19 mouse cellular contexts compared by ENCODE assay signal in genomic region chr5:75079564-75079963, GRCm38 (mm10). TPM values are rescaled to one million over a fixed set of nuclear protein-coding genes. Genes with fewer than 3 reads are reported as not detected.
A peak's percentile ranks its signal among the peaks of the same experiment; 100 is the strongest.
DNase-seq lines count a peak whose midpoint lies in the region; ATAC-seq and TF ChIP-seq lines count a peak whose summit lies in the region.
"Had no signal": no experiment of that assay in that cellular context is flagged by ENCODE, and none has a peak within 500 bp of the region (broad histone marks: within the 10 kb centered on the region; RNA-seq: fewer than 3 reads in every experiment).

No protein-coding gene starts in this region.

- TF ChIP-seq POLR2A in heart, adult 2 months (IDR thresholded peaks at IDR 0.05; ENCODE audit: insufficient read depth, low read depth, low read length), result no peak

- no peak overlapping the region for H3K27ac ChIP-seq in heart, adult 2 months
- no peak overlapping the region for H3K27ac ChIP-seq in heart, embryonic 10.5 days
- H3K27ac ChIP-seq in midbrain, embryonic 11.5 days (ENCODE audit: low read depth, low read length), result no peak overlapping the region
- no peak overlapping the region for H3K27ac ChIP-seq in midbrain, embryonic 13.5 days
- H3K27ac ChIP-seq: embryonic facial prominence, embryonic 12.5 days; forebrain, embryonic 12.5 days; liver, embryonic 13.5 days; neural tube, embryonic 12.5 days had no signal

- ATAC-seq in midbrain, embryonic 11.5 days (ENCODE audit: low FRiP score), result no peak
- no peak for ATAC-seq in midbrain, embryonic 13.5 days

- no peak for TF ChIP-seq EP300 in heart, adult 2 months (IDR thresholded peaks at IDR 0.05; ENCODE audit: insufficient read depth, low read depth, low read length)

- H3K9me3 ChIP-seq in heart, embryonic 10.5 days, result no peaks in the 10 kb centered on the region
- H3K9me3 ChIP-seq in midbrain, embryonic 11.5 days (ENCODE audit: control insufficient read depth, low read length), result no peaks in the 10 kb centered on the region
- no peaks in the 10 kb centered on the region for H3K9me3 ChIP-seq in midbrain, embryonic 13.5 days
- H3K9me3 ChIP-seq: embryonic facial prominence, embryonic 12.5 days; forebrain, embryonic 12.5 days; liver, embryonic 13.5 days; neural tube, embryonic 12.5 days had no signal

- no peaks in the 10 kb centered on the region for H3K36me3 ChIP-seq in heart, adult 2 months (ENCODE audit: control insufficient read depth, insufficient read depth, low read length)
- no peaks in the 10 kb centered on the region for H3K36me3 ChIP-seq in heart, embryonic 10.5 days
- H3K36me3 ChIP-seq in midbrain, embryonic 11.5 days (ENCODE audit: control insufficient read depth, insufficient read depth, low read length), result no peaks in the 10 kb centered on the region
- H3K36me3 ChIP-seq in midbrain, embryonic 13.5 days, result no peaks in the 10 kb centered on the region
- H3K36me3 ChIP-seq: embryonic facial prominence, embryonic 12.5 days; forebrain, embryonic 12.5 days; liver, embryonic 13.5 days; neural tube, embryonic 12.5 days had no signal

- H3K9ac ChIP-seq in heart, adult 2 months (ENCODE audit: low read depth, low read length), result no peak overlapping the region
- no peak overlapping the region for H3K9ac ChIP-seq in midbrain, embryonic 11.5 days (ENCODE audit: low read length)
- H3K9ac ChIP-seq in midbrain, embryonic 13.5 days (replicated peaks), result no peak overlapping the region
- H3K9ac ChIP-seq: embryonic facial prominence, embryonic 12.5 days; forebrain, embryonic 12.5 days; liver, embryonic 13.5 days; neural tube, embryonic 12.5 days had no signal

- peak; percentile 17 for TF ChIP-seq CTCF in heart, adult 2 months (IDR thresholded peaks at IDR 0.05)

- H3K27me3 ChIP-seq in heart, adult 2 months (ENCODE audit: control insufficient read depth, insufficient read depth, low read length), result peaks cover 35% of the 10 kb centered on the region
- H3K27me3 ChIP-seq in heart, embryonic 10.5 days (ENCODE audit: insufficient read depth, poor library complexity, severe bottlenecking), result peaks cover 100% of the 10 kb centered on the region
- peaks cover 98% of the 10 kb centered on the region for H3K27me3 ChIP-seq in midbrain, embryonic 11.5 days (ENCODE audit: control insufficient read depth, insufficient read depth, low read length)
- H3K27me3 ChIP-seq in midbrain, embryonic 13.5 days, result peaks cover 99% of the 10 kb centered on the region

- 2% methylated on average over 7 of the region's 7 CpGs for WGBS in heart, adult 2 months
- WGBS in heart, embryonic 10.5 days, result under 1% methylated on average over 7 of the region's 7 CpGs
- WGBS in midbrain, embryonic 11.5 days, result 2% methylated on average over 7 of the region's 7 CpGs
- WGBS in midbrain, embryonic 13.5 days, result under 1% methylated on average over 7 of the region's 7 CpGs

- H3K79me2 ChIP-seq in heart, adult 2 months (replicated peaks; ENCODE audit: control insufficient read depth, insufficient read depth, low read length), result no peaks in the 10 kb centered on the region

- H3K4me3 ChIP-seq in heart, adult 2 months, result no peak overlapping the region
- H3K4me3 ChIP-seq in heart, embryonic 10.5 days, result no peak overlapping the region
- no peak overlapping the region for H3K4me3 ChIP-seq in midbrain, embryonic 11.5 days (ENCODE audit: low read depth, low read length)
- H3K4me3 ChIP-seq in midbrain, embryonic 13.5 days (replicated peaks), result no peak overlapping the region
- H3K4me3 ChIP-seq: embryonic facial prominence, embryonic 12.5 days; forebrain, embryonic 12.5 days; liver, embryonic 13.5 days; megakaryocyte, embryonic 14.5 days; neural tube, embryonic 12.5 days had no signal

- intact Hi-C loops in heart, adult 2 months (cut with DNase I), result no loop called here

- DNase-seq in heart, adult 2 months, result no peak
- no peak for DNase-seq in heart, embryonic 10.5 days (ENCODE audit: low spot score)
- DNase-seq in midbrain, embryonic 11.5 days (ENCODE audit: low spot score, missing footprints), result peak; percentile 92
- DNase-seq in embryo, embryonic 11 days, result peak; percentile 67
- no peak for DNase-seq in right cerebral cortex, adult 18-20 months
- no peak for DNase-seq in urinary bladder, adult 2 months (ENCODE audit: low spot score)
- no peak for DNase-seq in cerebellum, adult 18-20 months
- DNase-seq: heart, adult 18-20 months; heart, postnatal 4 days; kidney, adult 9 months; layer of hippocampus, postnatal 36 days; liver, embryonic 13.5 days had no signal

- H3K4me1 ChIP-seq in heart, adult 2 months (ENCODE audit: control insufficient read depth, insufficient read depth, low read length), result peaks cover 3% of the 10 kb centered on the region; the same call in 1 of the 2 replicates
- H3K4me1 ChIP-seq in heart, embryonic 10.5 days, result peaks cover 21% of the 10 kb centered on the region
- H3K4me1 ChIP-seq in midbrain, embryonic 11.5 days (ENCODE audit: control insufficient read depth, insufficient read depth, low read length), result peaks cover 17% of the 10 kb centered on the region
- peaks cover 34% of the 10 kb centered on the region for H3K4me1 ChIP-seq in midbrain, embryonic 13.5 days (replicated peaks)

- H3K4me2 ChIP-seq in midbrain, embryonic 11.5 days, result no peak overlapping the region
- H3K4me2 ChIP-seq in midbrain, embryonic 13.5 days (replicated peaks), result no peak overlapping the region
- H3K4me2 ChIP-seq: embryonic facial prominence, embryonic 12.5 days; forebrain, embryonic 12.5 days; liver, embryonic 13.5 days; neural tube, embryonic 12.5 days had no signal

RNA-seq across cellular contexts. Expression of gene Gsx2, which starts 4.2 kb away (rescaled TPM):
- total RNA-seq in heart, adult 2 months (2021), result not detected
- not detected in 2 replicates for polyA plus RNA-seq in heart, adult 2 months (2012; rRNA removed)
- not detected in 2 replicates for polyA plus RNA-seq in heart, embryonic 10.5 days (2016; fragmentation: Nextera tagmentation; extraction: Ambion mirVana)
- polyA plus RNA-seq in midbrain, embryonic 11.5 days (2014; fragmentation: Nextera tagmentation; extraction: Ambion mirVana), result 1.1 and 1.8 TPM in 2 replicates
- polyA plus RNA-seq in midbrain, embryonic 13.5 days (2015; fragmentation: Nextera tagmentation; extraction: Ambion mirVana), result 0.31 and 0.94 TPM in 2 replicates
- polyA plus RNA-seq in urinary bladder, adult 2 months (2012; rRNA removed), result not detected in 2 replicates
- total RNA-seq: adrenal gland, adult 18-20 months; heart, adult 18-20 months; heart, postnatal 4 days had no signal
- polyA plus RNA-seq: liver, embryonic 13.5 days; stomach, embryonic 14.5 days had no signal

RNA-seq across cellular contexts. Expression of gene Chic2, which starts 35.0 kb away (rescaled TPM):
- 10 to 100 TPM; 16.8 to 19.2 TPM for total RNA-seq in heart, adult 2 months (2021)
- polyA plus RNA-seq in heart, adult 2 months (2012; rRNA removed), result 3.7 and 8.6 TPM in 2 replicates
- 24.5 and 37.8 TPM in 2 replicates for polyA plus RNA-seq in heart, embryonic 10.5 days (2016; fragmentation: Nextera tagmentation; extraction: Ambion mirVana)
- 36.3 and 37.2 TPM in 2 replicates for polyA plus RNA-seq in midbrain, embryonic 11.5 days (2014; fragmentation: Nextera tagmentation; extraction: Ambion mirVana)
- polyA plus RNA-seq in midbrain, embryonic 13.5 days (2015; fragmentation: Nextera tagmentation; extraction: Ambion mirVana), result 28.7 and 29.1 TPM in 2 replicates
- polyA plus RNA-seq in urinary bladder, adult 2 months (2012; rRNA removed), result 29.9 and 33.8 TPM in 2 replicates

Comparison
In these comparisons a context has a peak if more than half of its experiments do, and no peak if none do; other contexts are left out.
1. DNase-seq: peak in midbrain, embryonic 11.5 days (single experiment) and embryo, embryonic 11 days (single experiment); none in heart, adult 2 months (0 of 2), heart, embryonic 10.5 days (single experiment), right cerebral cortex, adult 18-20 months (single experiment), urinary bladder, adult 2 months (single experiment) and cerebellum, adult 18-20 months (0 of 2).